Mouse (Mus musculus) heart, postnatal 0 days (tissue): ENCODE measurements at regions not wholly inside any gene's neighbourhood (a gene's known extent, or its start where the extent isn't known, plus 50 kb on each side); places are given as distances from the start of the nearest gene placed in this dataset.

ENCODE experiments used
- CTCF ChIP-seq: IDR thresholded peaks from 2 replicates; pipeline ENCODE4 v1.5.1; 2016; ENCODE audit warnings: antibody characterized with exemption, control low read depth, low read depth
- EP300 ChIP-seq: IDR thresholded peaks from 2 replicates; pipeline ENCODE4 v1.6.1; 2016; ENCODE audit warnings: antibody characterized with exemption, low read depth

- TF ChIP-seq CTCF (no peak), EP300 (no peak)
These were observed 367.2 kb upstream of the Gm26657 start for GRCm38 (mm10) chr4:56372711-56373110.
